Mouse (Mus musculus): ENCODE measurements around the gene Mier1.
A peak's percentile ranks its signal among the peaks of the same experiment; 100 is the strongest.
"Not testable (repeated sequence)": the region's sequence is repeated elsewhere in the genome, so short reads cannot be mapped to it uniquely, and the experiment has no call there.

Gene Mier1

DNA sequence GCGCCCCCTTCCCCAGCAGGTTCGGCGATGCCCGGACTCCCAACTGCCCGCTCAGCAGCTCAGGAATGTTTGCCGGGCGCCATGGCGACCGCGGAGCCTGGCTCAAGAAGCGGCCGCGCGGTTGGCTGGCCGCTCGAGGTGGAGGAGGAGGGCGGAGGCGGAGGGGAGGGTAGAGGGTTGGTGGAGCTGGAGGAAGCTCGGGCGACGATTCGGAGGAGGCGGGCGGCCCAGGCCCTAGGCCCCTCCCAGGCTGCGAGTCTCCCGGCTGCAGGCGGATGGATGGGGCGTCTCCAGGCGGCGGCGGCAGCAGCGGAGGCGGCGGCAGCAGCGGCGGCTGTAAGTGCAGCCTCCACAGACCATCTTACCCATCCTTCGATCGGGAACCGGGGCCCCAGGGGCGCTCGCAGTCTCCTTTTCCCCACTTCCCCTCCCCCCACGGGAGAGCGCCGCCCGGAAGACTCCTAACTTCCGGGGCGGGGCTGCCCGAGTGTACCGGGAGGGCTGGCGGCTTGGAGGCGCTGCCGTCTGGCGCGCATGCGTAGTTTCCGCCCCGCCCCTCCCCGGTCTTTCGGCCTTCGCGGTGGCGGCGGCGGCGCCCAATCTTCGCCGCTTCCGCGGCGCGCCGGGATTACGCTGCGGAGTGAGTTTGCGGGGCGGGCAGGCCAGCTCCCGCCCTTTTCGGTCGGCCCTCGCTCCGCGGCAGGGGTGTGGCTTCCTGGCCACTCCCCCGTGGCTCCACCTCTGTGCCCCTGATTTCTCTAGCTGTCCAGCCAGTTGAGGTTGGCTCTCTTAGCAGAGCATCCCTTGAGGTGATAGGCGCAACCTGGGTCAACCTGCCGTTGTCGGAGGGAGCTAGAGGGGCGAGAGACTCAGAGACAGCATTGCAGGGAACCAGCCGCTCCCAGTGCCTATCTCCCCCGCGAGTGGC, at the start of gene Mier1, which contains the start of gene Wdr78:
Gene Mier1 (plus strand): TSS at position 207 of the 928 bp plus-strand sequence.
Gene Wdr78 (minus strand): TSS at position 372 of the 928 bp plus-strand sequence.
- peak; percentile 97 to 98 for DNase-seq

GRCm38 (mm10) chr4:103064421-103064820, 49.8 kb upstream of the Mier1 start:
- no peak for DNase-seq

- no peak for DNase-seq
Observed at GRCm38 (mm10) chr4:103064976-103065375, 49.2 kb upstream of the Mier1 start.

DNA sequence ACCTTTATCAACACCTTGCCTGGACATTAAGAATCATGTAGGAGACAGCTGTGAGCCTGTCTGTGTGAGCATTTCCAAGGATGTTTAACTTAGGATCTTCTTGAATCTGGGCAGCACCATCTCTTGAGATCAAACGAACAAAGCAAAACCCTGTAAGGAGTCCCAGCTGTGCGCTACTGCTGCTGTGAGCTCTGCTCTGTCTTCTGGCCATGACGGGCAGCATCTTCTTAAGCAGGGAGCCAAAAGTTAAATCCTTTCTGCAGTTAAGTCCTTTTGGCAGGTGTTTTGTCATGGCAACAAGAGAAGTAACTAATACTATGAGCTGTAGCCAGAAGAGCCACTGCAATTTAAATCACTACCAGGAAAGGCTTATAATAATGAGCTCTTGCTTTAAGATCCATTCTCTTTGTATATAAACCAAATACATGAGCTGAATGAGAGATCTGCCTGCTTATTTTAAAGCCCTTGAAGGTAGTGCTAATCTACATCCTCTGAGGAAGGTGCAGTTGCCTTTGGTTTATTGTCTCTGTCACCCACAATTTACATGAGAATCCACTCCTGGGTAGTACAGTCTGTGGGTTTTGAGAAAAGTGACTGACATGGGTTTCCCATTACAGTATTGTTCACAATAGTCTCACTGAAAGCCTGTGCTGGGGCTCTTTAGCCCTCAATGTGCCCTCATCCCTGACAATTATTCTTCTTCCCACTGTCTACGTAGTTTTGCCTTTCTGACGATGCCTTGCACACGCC, 46.1 kb upstream of the Mier1 start:
- no peak for DNase-seq

DNA sequence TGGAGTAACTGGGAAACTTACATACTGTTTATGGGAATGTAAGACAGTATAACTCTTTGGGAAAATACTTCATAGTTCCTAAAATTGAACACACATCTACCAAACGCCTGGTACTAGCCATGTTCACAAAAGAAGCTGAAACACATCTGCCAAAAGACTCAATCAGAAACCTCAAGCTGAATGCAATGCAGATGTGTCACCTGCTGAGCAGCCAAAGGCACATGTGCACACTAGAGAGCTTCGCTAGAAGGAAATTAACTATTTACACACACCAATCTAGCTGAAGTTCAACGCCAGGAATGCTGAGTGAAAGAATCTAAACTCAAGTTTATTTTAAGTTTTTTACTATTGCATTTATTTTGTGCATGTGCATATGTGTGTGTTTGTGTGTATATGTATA, 43.6 kb upstream of the Mier1 start:
- no peak for DNase-seq

GRCm38 (mm10) chr4:103085237-103085636, 29.0 kb upstream of the Mier1 start:
- DNase-seq, result no peak

DNA sequence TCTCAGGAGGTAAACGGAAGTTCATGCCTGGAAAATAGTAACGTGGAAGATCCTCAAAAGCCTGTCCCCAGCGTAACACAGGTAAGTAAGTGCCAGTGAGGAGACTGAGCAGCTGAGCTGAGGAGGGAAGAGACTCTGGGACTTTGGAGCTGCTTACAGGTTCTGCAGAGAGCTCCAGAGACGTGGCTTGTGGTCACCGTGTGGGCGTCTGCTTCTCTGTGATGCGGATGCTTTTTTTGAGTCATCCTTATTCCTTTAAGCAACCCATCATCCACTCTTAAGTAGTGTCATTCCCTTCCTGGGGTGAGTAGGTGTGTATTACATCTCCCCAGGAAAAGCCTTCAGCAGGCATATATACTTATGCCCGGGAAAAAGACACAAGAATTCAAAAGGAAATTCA, 18.3 kb upstream of the Mier1 start:
- DNase-seq, result no peak

GRCm38 (mm10) chr4:103098532-103098931, 15.7 kb upstream of the Mier1 start:
- no peak for DNase-seq

GRCm38 (mm10) chr4:103112651-103113050, 1.5 kb upstream of the Mier1 start:
- peak; percentile 57 to 66 for DNase-seq

GRCm38 (mm10) chr4:103113402-103113801, 788 bp upstream of the Mier1 start:
- no peak for DNase-seq

DNA sequence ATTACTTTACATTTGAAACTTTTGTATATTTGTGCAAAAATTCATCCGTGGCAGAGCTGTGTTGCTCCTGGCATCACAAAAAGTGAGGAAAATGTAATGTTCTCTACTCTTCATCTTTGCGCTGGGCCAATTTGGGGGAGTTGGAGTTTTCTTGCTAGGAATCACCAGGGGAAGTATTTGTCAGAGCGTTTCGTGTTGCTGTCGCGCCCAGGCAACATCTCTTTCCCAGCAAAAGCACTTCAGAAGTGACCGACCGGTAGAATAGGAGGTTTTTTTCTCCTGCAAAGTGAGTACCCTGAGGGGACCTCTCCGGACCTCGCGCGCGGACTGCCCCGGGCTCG, 4.7 kb downstream of the Mier1 start:
- no peak for DNase-seq

DNA sequence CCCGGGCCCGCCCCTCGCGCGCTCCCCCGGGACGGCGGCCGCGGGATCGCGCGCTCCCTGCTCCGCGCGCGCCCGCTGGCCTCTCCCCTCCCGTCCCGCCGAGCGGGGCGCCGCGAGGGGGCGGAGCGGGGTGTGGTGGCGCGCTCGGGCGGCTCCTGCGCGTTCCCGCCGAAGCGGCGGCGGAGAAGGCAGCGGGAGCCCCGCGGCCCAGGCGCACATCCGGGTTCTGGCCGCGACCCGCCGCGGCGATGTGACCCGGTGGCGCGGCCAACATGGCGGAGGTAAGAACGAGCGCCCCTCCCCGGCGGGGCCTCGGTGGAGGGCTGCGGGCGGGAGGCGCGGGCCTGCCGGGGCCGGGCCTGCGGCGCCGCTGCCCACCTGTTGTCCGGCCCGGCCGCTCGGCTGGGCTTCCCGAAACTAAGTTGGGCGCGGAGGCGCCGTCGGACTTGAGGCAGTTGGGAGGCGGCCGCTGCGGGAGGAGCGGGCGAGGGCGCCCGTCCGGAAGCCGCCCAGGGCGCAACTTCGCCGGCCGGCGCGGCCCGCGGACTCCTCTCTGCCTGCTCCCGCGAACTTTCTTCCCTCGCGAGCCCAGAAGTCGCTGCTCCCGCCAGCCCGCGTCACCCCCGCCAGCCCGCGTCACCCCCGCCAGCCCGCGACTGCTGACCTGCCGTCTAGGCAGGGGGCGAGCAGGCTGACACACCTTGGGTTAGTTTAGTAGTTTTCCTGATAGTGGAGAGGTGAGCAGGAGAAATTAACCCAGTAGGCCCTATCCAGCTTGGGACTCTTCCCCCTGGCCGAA, 5.2 kb downstream of the Mier1 start:
- peak; percentile 87 to 93 for DNase-seq

GRCm38 (mm10) chr4:103120028-103120384, 5.8 kb downstream of the Mier1 start:
- DNase-seq, result no peak

GRCm38 (mm10) chr4:103120395-103120794, 6.2 kb downstream of the Mier1 start:
- no peak for DNase-seq

DNA sequence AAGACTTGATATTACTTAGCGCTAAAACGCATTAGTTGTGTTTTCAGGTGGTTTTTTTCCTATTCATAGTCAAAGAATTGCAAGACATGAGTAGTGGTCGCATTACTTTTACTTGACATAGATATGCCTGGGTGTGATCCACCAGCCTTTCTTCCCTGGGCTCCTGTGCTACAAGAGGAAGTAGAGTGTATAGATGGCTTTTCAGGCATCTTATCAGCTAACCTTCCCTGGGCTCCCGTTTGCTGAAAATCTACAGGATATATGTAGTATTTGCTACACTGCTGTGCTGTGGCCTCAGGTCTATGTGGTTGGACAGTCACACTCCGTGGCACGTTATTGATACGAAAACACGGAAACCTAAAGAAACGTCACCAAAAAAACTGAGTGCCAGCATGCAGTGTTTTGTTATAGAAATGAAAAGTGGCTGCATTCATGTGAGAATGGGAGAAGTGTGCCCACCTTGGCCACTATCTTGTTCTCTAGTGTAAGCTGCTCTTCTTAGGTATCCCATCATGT, 6.7 kb downstream of the Mier1 start:
- DNase-seq, result no peak

GRCm38 (mm10) chr4:103123086-103123485, 8.9 kb downstream of the Mier1 start:
- no peak for DNase-seq

DNA sequence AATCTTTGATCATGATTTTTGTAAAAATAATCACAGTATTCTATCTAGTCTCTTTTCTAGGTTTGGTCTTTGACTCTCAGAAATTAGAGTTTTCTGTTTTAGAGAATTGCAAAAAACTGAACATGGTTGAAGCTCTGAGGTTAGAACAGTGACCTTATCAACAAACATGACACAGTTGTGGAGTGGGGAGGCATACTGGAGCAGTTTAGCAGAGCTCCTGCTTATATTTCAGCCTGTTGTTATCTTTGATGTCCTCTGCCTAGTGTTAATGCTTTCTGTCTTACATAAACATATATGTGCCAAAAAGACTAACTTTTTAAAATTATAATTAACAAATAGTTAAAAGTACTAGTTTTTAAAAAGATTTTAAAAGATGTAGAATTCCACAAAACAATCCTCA, 9.4 kb downstream of the Mier1 start:
- DNase-seq, result no peak

DNA sequence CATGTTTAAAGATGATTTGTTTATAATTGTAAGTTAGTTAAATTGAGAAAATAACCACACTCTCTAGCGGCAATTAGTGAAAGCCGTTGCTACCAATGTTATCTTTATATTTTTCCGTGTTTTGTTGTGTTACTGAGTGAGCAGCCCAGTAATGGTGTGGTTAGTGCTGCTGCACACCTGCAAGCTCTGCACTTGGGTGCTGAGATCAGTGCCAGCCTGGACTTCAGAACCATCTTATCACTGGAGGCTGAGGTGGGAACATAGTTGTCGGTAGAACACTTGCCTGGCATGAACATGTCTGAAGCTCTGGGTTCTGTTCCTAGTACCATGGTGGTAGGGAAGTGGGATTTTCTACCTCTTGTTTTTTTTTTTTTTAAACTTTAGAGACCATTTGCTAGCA, 12.3 kb downstream of the Mier1 start:
- DNase-seq, result no peak

DNA sequence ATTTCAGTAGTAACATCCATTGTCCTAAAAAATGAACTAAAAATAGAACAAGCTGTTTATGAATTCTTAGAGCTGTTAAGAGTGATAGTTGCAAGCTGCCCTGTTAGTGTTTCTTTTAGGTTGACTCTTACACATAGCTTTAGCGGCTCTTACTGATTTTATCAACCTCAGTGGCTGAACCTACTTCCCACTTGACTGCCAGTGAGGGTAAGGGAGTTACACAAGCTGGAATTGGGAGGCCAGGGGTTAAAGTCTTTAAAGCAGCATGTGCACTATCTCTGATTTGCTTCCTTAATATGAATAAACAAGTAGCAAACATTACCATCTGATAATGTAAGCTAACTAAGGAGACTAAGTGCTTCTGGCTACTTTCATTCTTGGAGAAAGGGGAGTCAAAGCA, 22.8 kb downstream of the Mier1 start:
- no peak for DNase-seq

DNA sequence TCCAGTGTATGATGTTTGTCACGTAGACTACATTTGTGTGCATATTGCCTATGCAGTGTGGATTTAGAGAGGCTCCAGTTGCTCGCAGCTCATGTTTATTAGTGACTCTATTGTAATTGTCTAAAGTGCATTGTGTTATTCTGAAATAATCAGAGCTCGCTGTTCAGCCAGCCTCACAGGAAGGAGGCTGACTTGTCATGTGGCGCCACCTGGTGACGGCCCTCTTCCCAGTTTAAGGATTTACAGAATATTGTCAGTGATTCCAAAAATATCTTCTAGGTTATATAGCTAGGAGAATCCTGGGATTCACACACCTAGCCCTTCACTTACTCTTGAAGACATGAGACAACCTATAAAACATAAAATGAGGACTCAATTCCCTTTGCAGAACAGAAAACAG, 32.1 kb downstream of the Mier1 start:
- DNase-seq, result peak; percentile 63 to 77

DNA sequence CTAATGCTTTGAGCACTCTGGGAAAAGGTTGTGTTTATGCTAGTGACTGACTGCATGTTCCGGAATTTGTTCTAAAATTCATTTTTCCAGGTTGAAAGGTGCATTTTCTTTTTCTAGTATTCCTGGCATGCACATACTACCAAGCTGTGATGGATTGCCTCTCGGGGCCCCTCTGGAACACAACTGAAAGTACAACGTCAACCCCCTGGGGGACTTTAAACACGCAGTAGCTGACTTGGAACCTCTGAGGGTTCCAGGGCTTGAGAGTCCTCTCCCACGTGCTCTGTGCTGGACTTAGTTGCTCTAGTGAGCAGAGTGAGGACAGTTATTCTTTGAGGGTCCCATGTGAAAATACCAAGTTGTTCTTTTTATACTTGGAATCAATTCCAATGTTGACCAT, 37.8 kb downstream of the Mier1 start:
- no peak for DNase-seq

- DNase-seq, result no peak
Observed at GRCm38 (mm10) chr4:103158781-103159180, 44.6 kb downstream of the Mier1 start.

DNA sequence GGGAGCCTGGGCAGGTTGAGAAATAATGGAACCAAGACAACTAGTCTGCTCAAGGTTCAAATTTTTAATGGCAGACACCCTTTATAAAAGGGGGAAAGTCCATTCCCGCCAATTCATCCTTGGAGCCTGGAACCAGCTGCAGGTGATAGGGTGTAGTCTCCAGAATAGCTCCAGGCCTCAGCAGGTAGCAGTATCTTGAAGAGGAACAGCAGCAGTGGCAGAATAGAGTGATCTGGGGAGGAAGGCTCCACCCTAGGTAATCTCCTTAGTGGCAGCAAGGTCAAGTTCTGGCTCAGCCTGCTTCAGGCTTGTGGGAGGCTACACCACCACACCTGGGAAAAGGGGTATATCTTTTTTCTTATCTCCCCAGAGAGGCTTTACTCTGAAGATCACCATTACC, 52.0 kb downstream of the Mier1 start:
- DNase-seq, result not testable (repeated sequence)

Data from lung, postnatal 4 days (tissue).